Mouse (Mus musculus) cortical plate, adult 2 months (tissue): ENCODE measurements at regions not wholly inside any gene's neighbourhood (a gene's known extent, or its start where the extent isn't known, plus 50 kb on each side); places are given as distances from the start of the nearest gene placed in this dataset.

Experiments used
- CTCF ChIP-seq: fragments of 200-500 bp; IDR thresholded peaks from 2 replicates; pipeline ENCODE4 v1.5.1; 2011; ENCODE audit warnings: mild to moderate bottlenecking, control low read depth, low read length; ENCODE audit not compliant: insufficient read depth; ENCODE audit errors: extremely low read depth
- POLR2A ChIP-seq: fragments of 200-500 bp; IDR thresholded peaks from 2 replicates; pipeline ENCODE4 v1.6.1; 2011; ENCODE audit warnings: mild to moderate bottlenecking, low read length, control low read depth; ENCODE audit not compliant: insufficient read depth; ENCODE audit errors: extremely low read depth

DNA sequence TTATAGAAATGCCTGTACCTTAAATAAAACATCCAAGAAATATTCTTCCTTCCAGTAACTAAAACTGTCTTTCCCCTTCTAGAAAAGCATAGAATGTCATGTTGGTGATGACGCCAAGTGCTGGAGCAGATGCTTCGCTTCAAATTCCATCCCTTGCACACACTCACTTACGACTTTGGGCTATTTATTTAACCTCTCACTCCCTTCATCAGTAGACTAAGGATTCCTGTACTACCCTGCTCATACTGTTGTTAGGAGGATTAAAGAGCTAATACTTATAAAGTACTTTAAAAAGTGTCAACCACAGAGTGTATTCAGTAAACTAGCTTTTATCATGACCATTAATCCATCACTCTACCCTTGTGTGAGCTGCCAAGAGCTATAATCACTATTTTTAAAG, 296.8 kb upstream of the Cited2 start:
- TF ChIP-seq POLR2A (no peak), CTCF (no peak)
